Mouse (Mus musculus): ENCODE data around the gene Igsf8. TPM values are rescaled to one million over a fixed set of nuclear protein-coding genes. Genes with fewer than 3 reads are reported as not detected.

The Igsf8 gene
- polyA plus RNA-seq, 1 experiment from 2014 or later, result 20.6 TPM

DNA sequence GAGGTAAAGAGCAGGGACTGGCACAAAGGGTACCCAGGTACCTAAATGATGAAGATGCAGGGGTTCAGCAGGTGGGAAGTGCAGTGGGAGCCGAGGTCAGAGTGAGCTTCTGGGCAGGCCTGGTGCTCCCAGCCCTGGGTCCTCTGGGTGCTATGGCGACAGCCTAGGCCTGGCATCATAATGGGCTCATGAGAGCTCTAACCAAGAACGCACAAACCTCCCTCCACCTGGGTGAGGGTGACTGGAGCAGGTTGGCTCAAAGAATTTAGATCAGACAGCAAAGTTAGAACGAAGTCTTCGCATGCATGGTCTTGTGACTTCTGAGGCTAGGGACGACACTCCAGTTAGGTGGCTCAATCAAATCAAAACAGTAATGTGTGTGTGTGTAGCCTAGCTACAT lies 3.1 kb upstream of the Igsf8 start, which contains the start of gene Atp1a4:
Atp1a4 (minus strand) TSS at position 101 of the 400 bp plus-strand sequence.
- Histone ChIP-seq H3K4me1 (ENCODE audit: control insufficient read depth, low read depth, low read length) (no peaks in the 10 kb centered on the region), H3K27me3 (ENCODE audit: control insufficient read depth, insufficient read depth, low read depth, low read length) (no peaks in the 10 kb centered on the region), H3K27ac (ENCODE audit: low read length) (no peak within 1 kb of the TSS), H3K4me2 (ENCODE audit: low read depth, low read length) (no peak within 1 kb of the TSS), H3K4me3 (ENCODE audit: low read depth, low read length) (no peak within 1 kb of the TSS), H3K36me3 (ENCODE audit: control insufficient read depth, insufficient read depth) (no peaks in the 10 kb centered on the region), H3K9me3 (replicated peaks; ENCODE audit: control insufficient read depth, low read length) (no peaks in the 10 kb centered on the region), H3K9ac (ENCODE audit: low read depth, low read length) (no peak within 1 kb of the TSS)
- WGBS (ENCODE audit: insufficient replicate concordance), result 61% methylated on average over 6 of the region's 6 CpGs
- ATAC-seq (ENCODE audit: low read depth), result no peak

DNA sequence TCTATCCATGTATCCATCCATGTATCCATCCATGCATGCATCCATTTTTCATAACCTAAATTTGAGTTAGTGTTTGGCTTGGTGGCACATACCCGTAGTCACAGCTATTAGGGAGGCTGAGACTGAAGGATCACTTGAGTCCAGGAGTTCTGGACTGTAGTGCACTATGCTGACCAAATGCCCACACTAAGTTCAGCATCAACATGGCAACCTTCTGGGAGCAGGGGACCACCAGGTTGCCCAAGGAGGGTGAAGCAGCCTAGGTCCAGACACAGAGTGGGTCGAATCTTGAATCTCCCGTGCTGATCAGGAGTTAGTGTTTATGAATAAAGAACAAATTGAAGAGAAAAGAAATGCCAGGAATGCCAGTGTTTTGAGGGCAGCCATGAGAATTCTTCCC lies 9.8 kb downstream of the Igsf8 start:
- 59% methylated on average over 3 of the region's 3 CpGs for WGBS (ENCODE audit: insufficient replicate concordance)
- no peak overlapping the region for H3K4me3 ChIP-seq (ENCODE audit: low read depth, low read length)
- H3K9me3 ChIP-seq (replicated peaks; ENCODE audit: control insufficient read depth, low read length), result no peaks in the 10 kb centered on the region
- no peak for ATAC-seq (ENCODE audit: low read depth)
- H3K27ac ChIP-seq (ENCODE audit: low read length), result no peak overlapping the region
- no peaks in the 10 kb centered on the region for H3K36me3 ChIP-seq (ENCODE audit: control insufficient read depth, insufficient read depth)
- H3K4me1 ChIP-seq (ENCODE audit: control insufficient read depth, low read depth, low read length), result no peaks in the 10 kb centered on the region
- no peak overlapping the region for H3K9ac ChIP-seq (ENCODE audit: low read depth, low read length)
- no peak overlapping the region for H3K4me2 ChIP-seq (ENCODE audit: low read depth, low read length)
- H3K27me3 ChIP-seq (ENCODE audit: control insufficient read depth, insufficient read depth, low read depth, low read length), result no peaks in the 10 kb centered on the region

DNA sequence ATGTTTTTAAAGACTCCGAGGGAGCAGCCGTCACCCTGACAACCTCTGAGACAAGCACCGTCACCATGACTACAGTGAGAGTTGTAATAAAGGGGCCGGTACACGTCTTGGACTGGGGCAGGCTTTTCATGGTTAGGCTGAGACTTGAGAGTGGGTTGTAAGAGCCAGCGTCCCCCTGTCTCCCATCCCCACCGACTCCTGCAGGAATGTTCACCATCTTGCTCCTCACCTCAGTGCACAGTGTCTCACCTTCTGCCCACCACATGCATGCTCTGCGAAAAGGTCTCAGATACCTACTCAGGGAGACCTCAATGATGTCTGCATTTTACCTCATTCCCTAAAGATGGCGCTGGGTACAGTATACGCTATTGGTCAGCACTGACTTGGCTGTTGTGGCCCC lies 10.3 kb downstream of the Igsf8 start:
- Histone ChIP-seq H3K27me3 (ENCODE audit: control insufficient read depth, insufficient read depth, low read depth, low read length) (no peaks in the 10 kb centered on the region), H3K27ac (ENCODE audit: low read length) (no peak overlapping the region), H3K9me3 (replicated peaks; ENCODE audit: control insufficient read depth, low read length) (no peaks in the 10 kb centered on the region), H3K4me3 (ENCODE audit: low read depth, low read length) (no peak overlapping the region), H3K4me2 (ENCODE audit: low read depth, low read length) (no peak overlapping the region), H3K9ac (ENCODE audit: low read depth, low read length) (no peak overlapping the region), H3K4me1 (ENCODE audit: control insufficient read depth, low read depth, low read length) (no peaks in the 10 kb centered on the region), H3K36me3 (ENCODE audit: control insufficient read depth, insufficient read depth) (no peaks in the 10 kb centered on the region)
- no peak for ATAC-seq (ENCODE audit: low read depth)
- 67% methylated on average over 10 of the region's 10 CpGs for WGBS (ENCODE audit: insufficient replicate concordance)

GRCm38 (mm10) chr1:172273386-172273785 lies 11.9 kb downstream of the Igsf8 start:
- no peaks in the 10 kb centered on the region for H3K27me3 ChIP-seq (ENCODE audit: control insufficient read depth, insufficient read depth, low read depth, low read length)
- H3K36me3 ChIP-seq (ENCODE audit: control insufficient read depth, insufficient read depth), result no peaks in the 10 kb centered on the region
- no peaks in the 10 kb centered on the region for H3K4me1 ChIP-seq (ENCODE audit: control insufficient read depth, low read depth, low read length)
- no peak overlapping the region for H3K4me2 ChIP-seq (ENCODE audit: low read depth, low read length)
- H3K27ac ChIP-seq (ENCODE audit: low read length), result no peak overlapping the region
- H3K9me3 ChIP-seq (replicated peaks; ENCODE audit: control insufficient read depth, low read length), result no peaks in the 10 kb centered on the region
- 66% methylated on average over 6 of the region's 6 CpGs for WGBS (ENCODE audit: insufficient replicate concordance)
- H3K4me3 ChIP-seq (ENCODE audit: low read depth, low read length), result no peak overlapping the region
- ATAC-seq (ENCODE audit: low read depth), result no peak
- no peak overlapping the region for H3K9ac ChIP-seq (ENCODE audit: low read depth, low read length)

DNA sequence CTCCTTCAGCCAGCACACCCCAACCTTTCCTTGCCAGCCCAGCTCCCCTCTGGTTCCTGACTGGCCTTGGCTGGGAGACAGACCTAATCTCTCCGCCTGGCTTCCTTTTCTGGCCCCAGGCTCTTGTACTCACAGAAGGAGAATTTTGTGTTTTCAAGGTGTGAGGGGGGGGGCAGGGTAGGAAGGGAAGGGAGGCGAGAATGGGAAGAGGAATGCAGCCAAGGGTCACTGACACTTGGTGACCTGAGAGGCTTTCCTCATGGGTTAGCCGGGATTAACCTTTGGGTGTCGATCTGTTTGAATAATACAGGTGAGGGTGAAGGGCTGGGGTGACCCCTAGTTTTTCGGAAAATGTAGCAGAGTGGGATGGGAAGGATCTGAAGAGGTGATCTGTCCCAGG lies 12.7 kb downstream of the Igsf8 start:
- no peaks in the 10 kb centered on the region for H3K36me3 ChIP-seq (ENCODE audit: control insufficient read depth, insufficient read depth)
- 41% methylated on average over 5 of the region's 5 CpGs for WGBS (ENCODE audit: insufficient replicate concordance)
- no peaks in the 10 kb centered on the region for H3K9me3 ChIP-seq (replicated peaks; ENCODE audit: control insufficient read depth, low read length)
- no peak overlapping the region for H3K4me2 ChIP-seq (ENCODE audit: low read depth, low read length)
- no peak overlapping the region for H3K4me3 ChIP-seq (ENCODE audit: low read depth, low read length)
- no peak overlapping the region for H3K9ac ChIP-seq (ENCODE audit: low read depth, low read length)
- H3K27ac ChIP-seq (ENCODE audit: low read length), result no peak overlapping the region
- H3K27me3 ChIP-seq (ENCODE audit: control insufficient read depth, insufficient read depth, low read depth, low read length), result no peaks in the 10 kb centered on the region
- H3K4me1 ChIP-seq (ENCODE audit: control insufficient read depth, low read depth, low read length), result no peaks in the 10 kb centered on the region
- no peak for ATAC-seq (ENCODE audit: low read depth)

DNA sequence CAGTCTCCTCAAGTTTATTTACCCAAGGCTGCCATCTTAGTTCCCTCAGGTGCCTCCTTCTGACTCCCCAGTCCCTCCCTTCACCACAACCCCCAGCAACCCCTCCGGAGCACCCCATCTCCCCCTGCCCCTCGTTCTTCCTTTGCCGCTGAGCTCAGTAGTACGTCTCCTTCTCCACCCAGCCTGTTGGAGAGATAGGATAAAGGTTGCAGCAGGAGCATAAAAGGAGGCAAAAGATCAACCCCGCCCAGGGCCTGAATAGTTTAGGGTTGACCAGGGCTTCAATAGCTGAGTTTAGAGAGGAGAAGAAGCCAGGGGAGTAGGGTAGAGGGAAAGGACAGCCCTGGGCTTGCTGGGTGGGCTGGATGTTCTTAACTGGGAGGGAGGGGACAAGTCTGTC lies 13.1 kb downstream of the Igsf8 start:
- ATAC-seq (ENCODE audit: low read depth), result no peak
- 59% methylated on average over 5 of the region's 5 CpGs for whole genome bisulfite sequencing (ENCODE audit: insufficient replicate concordance)

GRCm38 (mm10) chr1:172277172-172277571 lies 15.7 kb downstream of the Igsf8 start:
- Histone ChIP-seq H3K4me2 (ENCODE audit: low read depth, low read length) (no peak overlapping the region), H3K9me3 (replicated peaks; ENCODE audit: control insufficient read depth, low read length) (no peaks in the 10 kb centered on the region), H3K4me3 (ENCODE audit: low read depth, low read length) (no peak overlapping the region), H3K36me3 (ENCODE audit: control insufficient read depth, insufficient read depth) (no peaks in the 10 kb centered on the region), H3K27me3 (ENCODE audit: control insufficient read depth, insufficient read depth, low read depth, low read length) (no peaks in the 10 kb centered on the region), H3K27ac (ENCODE audit: low read length) (no peak overlapping the region), H3K9ac (ENCODE audit: low read depth, low read length) (no peak overlapping the region), H3K4me1 (ENCODE audit: control insufficient read depth, low read depth, low read length) (no peaks in the 10 kb centered on the region)
- no peak for ATAC-seq (ENCODE audit: low read depth)
- 20% methylated on average over 3 of the region's 3 CpGs for WGBS (ENCODE audit: insufficient replicate concordance)

More for the DNA sequence above, 13.1 kb downstream of the Igsf8 start:
- Histone ChIP-seq H3K36me3 (ENCODE audit: control insufficient read depth, insufficient read depth) (no peaks in the 10 kb centered on the region), H3K9me3 (replicated peaks; ENCODE audit: control insufficient read depth, low read length) (no peaks in the 10 kb centered on the region), H3K4me3 (ENCODE audit: low read depth, low read length) (no peak overlapping the region), H3K4me1 (ENCODE audit: control insufficient read depth, low read depth, low read length) (no peaks in the 10 kb centered on the region), H3K4me2 (ENCODE audit: low read depth, low read length) (no peak overlapping the region), H3K9ac (ENCODE audit: low read depth, low read length) (no peak overlapping the region), H3K27me3 (ENCODE audit: control insufficient read depth, insufficient read depth, low read depth, low read length) (no peaks in the 10 kb centered on the region), H3K27ac (ENCODE audit: low read length) (no peak overlapping the region)

- Histone ChIP-seq H3K27me3 (ENCODE audit: control insufficient read depth, insufficient read depth, low read depth, low read length) (no peaks in the 10 kb centered on the region), H3K4me2 (ENCODE audit: low read depth, low read length) (no peak overlapping the region), H3K9me3 (replicated peaks; ENCODE audit: control insufficient read depth, low read length) (no peaks in the 10 kb centered on the region), H3K4me1 (ENCODE audit: control insufficient read depth, low read depth, low read length) (no peaks in the 10 kb centered on the region), H3K27ac (ENCODE audit: low read length) (no peak overlapping the region), H3K4me3 (ENCODE audit: low read depth, low read length) (no peak overlapping the region), H3K36me3 (ENCODE audit: control insufficient read depth, insufficient read depth) (no peaks in the 10 kb centered on the region), H3K9ac (ENCODE audit: low read depth, low read length) (no peak overlapping the region)
- 84% methylated on average over 13 of the region's 13 CpGs for WGBS (ENCODE audit: insufficient replicate concordance)
- ATAC-seq (ENCODE audit: low read depth), result no peak
These were observed 16.9 kb downstream of the Igsf8 start for GRCm38 (mm10) chr1:172278328-172278727.

GRCm38 (mm10) chr1:172279768-172280509 lies 18.5 kb downstream of the Igsf8 start:
- no peak overlapping the region for H3K4me2 ChIP-seq (ENCODE audit: low read depth, low read length)
- no peaks in the 10 kb centered on the region for H3K4me1 ChIP-seq (ENCODE audit: control insufficient read depth, low read depth, low read length)
- no peaks in the 10 kb centered on the region for H3K27me3 ChIP-seq (ENCODE audit: control insufficient read depth, insufficient read depth, low read depth, low read length)
- 58% methylated on average over 16 of the region's 16 CpGs for WGBS (ENCODE audit: insufficient replicate concordance)
- H3K9ac ChIP-seq (ENCODE audit: low read depth, low read length), result no peak overlapping the region
- H3K36me3 ChIP-seq (ENCODE audit: control insufficient read depth, insufficient read depth), result no peaks in the 10 kb centered on the region
- no peak overlapping the region for H3K27ac ChIP-seq (ENCODE audit: low read length)
- no peak for ATAC-seq (ENCODE audit: low read depth)
- no peaks in the 10 kb centered on the region for H3K9me3 ChIP-seq (replicated peaks; ENCODE audit: control insufficient read depth, low read length)
- H3K4me3 ChIP-seq (ENCODE audit: low read depth, low read length), result no peak overlapping the region

Data from liver, embryonic 16.5 days (tissue).